ENCODE assay signal across 8 mouse cellular contexts in genomic region chr17:30004203-30005102, GRCm38 (mm10). TPM values are rescaled to one million over a fixed set of nuclear protein-coding genes. Genes with fewer than 3 reads are reported as not detected.
DNase-seq lines count a peak whose midpoint lies in the region; ATAC-seq and TF ChIP-seq lines count a peak whose summit lies in the region.

Gene Zfand3 (plus strand): TSS chr17:30004733.

- no peak for TF ChIP-seq CTCF in E14TG2a.4 (conservative IDR thresholded peaks at IDR 0.05; ENCODE audit: low read length)
- no peak for TF ChIP-seq CTCF in heart, postnatal 0 days (IDR thresholded peaks at IDR 0.05; ENCODE audit: low read depth)
- no peak for TF ChIP-seq CTCF in testis, adult 2 months (IDR thresholded peaks at IDR 0.05; ENCODE audit: control insufficient read depth, insufficient read depth, insufficient replicate concordance, low read depth, low read length)

- peak; percentile 92 for DNase-seq in c-Kit-positive CD71-positive TER-119-positive erythroid progenitor cells, embryonic 14.5 days (ENCODE audit: low spot score)
- peak; percentile 93 for DNase-seq in heart, postnatal 0 days (ENCODE audit: low spot score)
- DNase-seq in kidney, postnatal 4 days: peak; percentile 95 to 98

- ATAC-seq in forebrain, embryonic 12.5 days (ENCODE audit: low FRiP score): peak; percentile 93
- ATAC-seq in heart, postnatal 0 days (ENCODE audit: insufficient read depth, low read depth): peak; percentile 93
- ATAC-seq in liver, embryonic 16.5 days (ENCODE audit: low read depth): peak; percentile 86
- peak; percentile 94 for ATAC-seq in neural tube, embryonic 13.5 days (ENCODE audit: low read depth)

- WGBS in forebrain, embryonic 12.5 days: 0% methylated on average over 77 of the region's 93 CpGs
- under 1% methylated on average over 55 of the region's 93 CpGs for WGBS in heart, postnatal 0 days
- under 1% methylated on average over 73 of the region's 93 CpGs for WGBS in liver, embryonic 16.5 days (ENCODE audit: insufficient replicate concordance)
- WGBS in neural tube, embryonic 13.5 days: under 1% methylated on average over 63 of the region's 93 CpGs

- H3K4me2 ChIP-seq in forebrain, embryonic 12.5 days: peak within 1 kb of the TSS; percentile 76
- H3K4me2 ChIP-seq in heart, postnatal 0 days (ENCODE audit: low read depth, low read length): peak within 1 kb of the TSS; percentile 76
- peak within 1 kb of the TSS; percentile 93 for H3K4me2 ChIP-seq in liver, embryonic 16.5 days (ENCODE audit: low read depth, low read length)
- peak within 1 kb of the TSS; percentile 86 for H3K4me2 ChIP-seq in neural tube, embryonic 13.5 days

- H3K9ac ChIP-seq in forebrain, embryonic 12.5 days: peak within 1 kb of the TSS; percentile 99
- H3K9ac ChIP-seq in heart, postnatal 0 days (replicated peaks; ENCODE audit: low read depth, low read length): peak within 1 kb of the TSS; percentile 99
- H3K9ac ChIP-seq in liver, embryonic 16.5 days (ENCODE audit: low read depth, low read length): peak within 1 kb of the TSS; percentile 98
- H3K9ac ChIP-seq in neural tube, embryonic 13.5 days: peak within 1 kb of the TSS; percentile 99

- H3K4me3 ChIP-seq in E14TG2a.4 (replicated peaks; ENCODE audit: low read length): peak within 1 kb of the TSS; percentile 91
- H3K4me3 ChIP-seq in forebrain, embryonic 12.5 days (replicated peaks): peak within 1 kb of the TSS; percentile 99
- peak within 1 kb of the TSS; percentile 96 for H3K4me3 ChIP-seq in heart, postnatal 0 days (ENCODE audit: low read depth, low read length)
- H3K4me3 ChIP-seq in liver, embryonic 16.5 days (ENCODE audit: low read depth, low read length): peak within 1 kb of the TSS; percentile 97
- H3K4me3 ChIP-seq in neural tube, embryonic 13.5 days: peak within 1 kb of the TSS; percentile 94
- H3K4me3 ChIP-seq in testis, adult 2 months (ENCODE audit: control insufficient read depth, low read depth, low read length): peak within 1 kb of the TSS; percentile 98

- peak within 1 kb of the TSS; percentile 100 for H3K27ac ChIP-seq in forebrain, embryonic 12.5 days
- H3K27ac ChIP-seq in heart, postnatal 0 days (ENCODE audit: low read depth): peak within 1 kb of the TSS; percentile 95
- H3K27ac ChIP-seq in liver, embryonic 16.5 days (ENCODE audit: low read length): peak within 1 kb of the TSS; percentile 99
- peak within 1 kb of the TSS; percentile 100 for H3K27ac ChIP-seq in neural tube, embryonic 13.5 days (replicated peaks)
- H3K27ac ChIP-seq in testis, adult 2 months (ENCODE audit: control insufficient read depth, insufficient read depth, low read depth, low read length): peak within 1 kb of the TSS; percentile 100

- H3K36me3 ChIP-seq in E14TG2a.4 (ENCODE audit: insufficient read depth, low read length): no peaks in the 10 kb centered on the region
- H3K36me3 ChIP-seq in forebrain, embryonic 12.5 days (replicated peaks): no peaks in the 10 kb centered on the region
- no peaks in the 10 kb centered on the region for H3K36me3 ChIP-seq in heart, postnatal 0 days (replicated peaks; ENCODE audit: control insufficient read depth, insufficient read depth, low read length)
- H3K36me3 ChIP-seq in liver, embryonic 16.5 days (ENCODE audit: control insufficient read depth, insufficient read depth): no peaks in the 10 kb centered on the region
- no peaks in the 10 kb centered on the region for H3K36me3 ChIP-seq in neural tube, embryonic 13.5 days
- H3K36me3 ChIP-seq in testis, adult 2 months (ENCODE audit: control insufficient read depth, insufficient read depth, low read length): no peaks in the 10 kb centered on the region

- H3K27me3 ChIP-seq in E14TG2a.4 (ENCODE audit: insufficient read depth, low read length): no peaks in the 10 kb centered on the region
- H3K27me3 ChIP-seq in forebrain, embryonic 12.5 days: no peaks in the 10 kb centered on the region
- H3K27me3 ChIP-seq in heart, postnatal 0 days (ENCODE audit: control insufficient read depth, insufficient read depth, low read length): no peaks in the 10 kb centered on the region
- no peaks in the 10 kb centered on the region for H3K27me3 ChIP-seq in liver, embryonic 16.5 days (ENCODE audit: control insufficient read depth, insufficient read depth, low read depth, low read length)
- H3K27me3 ChIP-seq in neural tube, embryonic 13.5 days: no peaks in the 10 kb centered on the region
- no peaks in the 10 kb centered on the region for H3K27me3 ChIP-seq in testis, adult 2 months (ENCODE audit: control insufficient read depth, insufficient read depth, low read length)

- peak; percentile 43; the same call in 1 of the 2 replicates for TF ChIP-seq EP300 in heart, postnatal 0 days (IDR thresholded peaks at IDR 0.05; ENCODE audit: low read depth)

- peaks cover 37% of the 10 kb centered on the region for H3K4me1 ChIP-seq in E14TG2a.4 (replicated peaks; ENCODE audit: low read depth, low read length)
- H3K4me1 ChIP-seq in forebrain, embryonic 12.5 days: peaks cover 44% of the 10 kb centered on the region
- peaks cover 31% of the 10 kb centered on the region for H3K4me1 ChIP-seq in heart, postnatal 0 days (ENCODE audit: control insufficient read depth, insufficient read depth)
- peaks cover 34% of the 10 kb centered on the region for H3K4me1 ChIP-seq in liver, embryonic 16.5 days (ENCODE audit: control insufficient read depth, low read depth, low read length)
- H3K4me1 ChIP-seq in neural tube, embryonic 13.5 days (replicated peaks): peaks cover 43% of the 10 kb centered on the region
- H3K4me1 ChIP-seq in testis, adult 2 months (ENCODE audit: control insufficient read depth, insufficient read depth, low read length): no peaks in the 10 kb centered on the region

- peak; percentile 79 for TF ChIP-seq POLR2A in testis, adult 2 months (IDR thresholded peaks at IDR 0.05; ENCODE audit: control insufficient read depth, low read depth, low read length)

- no peaks in the 10 kb centered on the region for H3K9me3 ChIP-seq in E14TG2a.4 (ENCODE audit: low read length)
- no peaks in the 10 kb centered on the region for H3K9me3 ChIP-seq in forebrain, embryonic 12.5 days
- H3K9me3 ChIP-seq in heart, postnatal 0 days (replicated peaks; ENCODE audit: control insufficient read depth, low read length): no peaks in the 10 kb centered on the region
- H3K9me3 ChIP-seq in liver, embryonic 16.5 days (replicated peaks; ENCODE audit: control insufficient read depth, low read length): no peaks in the 10 kb centered on the region
- no peaks in the 10 kb centered on the region for H3K9me3 ChIP-seq in neural tube, embryonic 13.5 days

RNA-seq across cellular contexts. Expression of gene Zfand3, which starts in this region (rescaled TPM):
- polyA plus RNA-seq in forebrain, embryonic 12.5 days (2016; fragmentation: Nextera tagmentation; extraction: Ambion mirVana): 77.3 and 83.5 TPM in 2 replicates
- 77.7 and 131 TPM in 2 replicates for total RNA-seq in heart, postnatal 0 days (2014; rRNA removed; ENCODE audit: low replicate concordance)
- polyA plus RNA-seq in heart, postnatal 0 days (2015; fragmentation: Nextera tagmentation; extraction: Ambion mirVana): 49.0 and 53.2 TPM in 2 replicates
- polyA plus RNA-seq in liver, embryonic 16.5 days (2015; fragmentation: Nextera tagmentation; extraction: Ambion mirVana): 16.3 and 16.9 TPM in 2 replicates
- 79.3 TPM in 2 replicates for polyA plus RNA-seq in neural tube, embryonic 13.5 days (2015; fragmentation: Nextera tagmentation; extraction: Ambion mirVana)
- 672 and 682 TPM in 2 replicates for polyA plus RNA-seq in testis, adult 2 months (2012; rRNA removed)

Comparison
In these comparisons a context has a peak if more than half of its experiments do, and no peak if none do; other contexts are left out.
1. Peak in every context shown above with its lines: DNase-seq, ATAC-seq, H3K4me3 ChIP-seq and H3K27ac ChIP-seq.